Comparison of ENCODE assay signal across 8 mouse cellular contexts in the genomic region with DNA sequence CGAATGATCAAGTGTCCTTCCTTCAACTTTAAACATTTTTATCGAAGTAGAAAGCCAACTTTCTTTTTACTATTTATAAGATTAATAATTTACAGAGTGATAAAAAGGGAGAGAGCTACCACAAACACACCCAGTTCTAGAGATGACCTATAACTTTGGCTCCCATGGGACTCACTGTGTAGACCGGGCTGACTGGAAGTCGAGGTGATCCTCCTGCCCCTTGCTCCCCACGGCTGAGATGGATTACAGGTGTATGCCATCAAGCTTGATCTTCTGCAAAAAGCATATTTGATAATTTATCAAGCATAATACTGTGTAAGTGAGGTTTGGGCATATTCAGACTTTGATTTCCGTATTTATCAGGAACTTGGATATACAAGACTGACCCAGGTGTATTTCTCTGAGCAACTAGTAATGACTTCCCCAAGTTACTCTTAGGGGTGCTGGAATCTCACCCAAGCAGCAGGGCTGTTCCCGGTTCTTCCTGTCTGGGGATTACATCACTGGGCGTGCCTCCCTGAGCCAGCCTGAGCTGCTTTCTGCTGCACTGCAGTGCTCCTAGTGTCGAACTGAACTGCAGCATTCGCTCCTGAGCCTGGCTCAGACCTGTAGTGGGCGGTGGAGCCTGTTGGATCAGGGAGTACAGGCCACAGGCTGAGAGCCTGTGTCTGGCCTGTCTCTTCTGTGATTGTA. TPM values are rescaled to one million over a fixed set of nuclear protein-coding genes. Genes with fewer than 3 reads are reported as not detected.
DNase-seq lines count a peak whose midpoint lies in the region; ATAC-seq and TF ChIP-seq lines count a peak whose summit lies in the region.

No protein-coding gene starts in this region.

- H3K36me3 ChIP-seq in hindbrain, postnatal 0 days (ENCODE audit: insufficient read depth, low read length) = peaks cover 14% of the 10 kb centered on the region; the same call in 1 of the 2 replicates
- H3K36me3 ChIP-seq in hindbrain, embryonic 10.5 days = peaks cover 63% of the 10 kb centered on the region
- H3K36me3 ChIP-seq in kidney, adult 2 months (ENCODE audit: control insufficient read depth, insufficient read depth, low read length) = no peaks in the 10 kb centered on the region; the same call in 1 of the 2 replicates
- H3K36me3 ChIP-seq in stomach, postnatal 0 days (ENCODE audit: control insufficient read depth, insufficient read depth, low read length) = 0 out of 2 replicates have a peak, but pooled peaks cover 3% of the 10 kb centered on the region
- peaks cover 31% of the 10 kb centered on the region for H3K36me3 ChIP-seq in forebrain, embryonic 14.5 days (ENCODE audit: control insufficient read depth, insufficient read depth, low read length)

- 70% methylated on average over 11 of the region's 11 CpGs for WGBS in hindbrain, postnatal 0 days
- 82% methylated on average over 11 of the region's 11 CpGs for WGBS in hindbrain, embryonic 10.5 days
- 17% methylated on average over 11 of the region's 11 CpGs for WGBS in kidney, adult 2 months
- 31% methylated on average over 11 of the region's 11 CpGs for whole genome bisulfite sequencing in stomach, postnatal 0 days
- 72% methylated on average over 11 of the region's 11 CpGs for WGBS in forebrain, embryonic 14.5 days

- TF ChIP-seq POLR2A in kidney, adult 2 months (IDR thresholded peaks at IDR 0.05; ENCODE audit: low read depth, low read length) = no peak

- no peak overlapping the region for H3K4me3 ChIP-seq in hindbrain, postnatal 0 days (ENCODE audit: low read length)
- no peak overlapping the region for H3K4me3 ChIP-seq in hindbrain, embryonic 10.5 days
- H3K4me3 ChIP-seq in kidney, adult 2 months (ENCODE audit: insufficient read depth, low read depth, low read length) = no peak overlapping the region; the same call in 1 of the 2 replicates
- H3K4me3 ChIP-seq in stomach, postnatal 0 days (ENCODE audit: low read depth, low read length) = no peak overlapping the region
- H3K4me3 ChIP-seq in forebrain, embryonic 14.5 days (ENCODE audit: low read depth, low read length) = no peak overlapping the region

- DNase-seq in hindbrain, postnatal 0 days (ENCODE audit: low spot score) = peak; percentile 27
- no peak for DNase-seq in hindbrain, embryonic 10.5 days (ENCODE audit: low spot score)
- DNase-seq in brain, adult 2 months (ENCODE audit: low read depth, low spot score) = peak; percentile 90
- peak; percentile 46 to 66 for DNase-seq in gastrocnemius, postnatal 36 days
- peak; percentile 79 for DNase-seq in kidney, adult 2 months
- peak; percentile 74 to 85 for DNase-seq in lung, adult 18-20 months
- DNase-seq in stomach, postnatal 0 days (ENCODE audit: low spot score) = peak; percentile 89
- no peak for DNase-seq in forebrain, embryonic 14.5 days (ENCODE audit: low spot score)

- TF ChIP-seq EP300 in stomach, postnatal 0 days (optimal IDR thresholded peaks at IDR 0.05) = no peak

- peak; percentile 80; the same call in 1 of the 2 replicates for ATAC-seq in hindbrain, postnatal 0 days
- peak; percentile 97 for ATAC-seq in stomach, postnatal 0 days (ENCODE audit: low FRiP score, low TSS enrichment)
- ATAC-seq in forebrain, embryonic 14.5 days = no peak

- intact Hi-C loops in gastrocnemius, postnatal 36 days (cut with DNase I) = no loop called here

- no peaks in the 10 kb centered on the region for H3K9me3 ChIP-seq in hindbrain, postnatal 0 days (ENCODE audit: low read length)
- H3K9me3 ChIP-seq in hindbrain, embryonic 10.5 days = no peaks in the 10 kb centered on the region
- H3K9me3 ChIP-seq in stomach, postnatal 0 days (ENCODE audit: control insufficient read depth, low read length) = no peaks in the 10 kb centered on the region
- no peaks in the 10 kb centered on the region for H3K9me3 ChIP-seq in forebrain, embryonic 14.5 days (replicated peaks; ENCODE audit: control insufficient read depth, low read length)

- TF ChIP-seq CTCF in hindbrain, postnatal 0 days (IDR thresholded peaks at IDR 0.05; ENCODE audit: low read depth) = peak; percentile 23; the same call in 1 of the 2 replicates
- peak; percentile 51; the same call in 1 of the 2 replicates for TF ChIP-seq CTCF in kidney, adult 2 months (conservative IDR thresholded peaks at IDR 0.05; ENCODE audit: insufficient read depth, insufficient read length, low read depth, low read length)
- peak; percentile 72 for TF ChIP-seq CTCF in stomach, postnatal 0 days (IDR thresholded peaks at IDR 0.05; ENCODE audit: low read depth)

- no peaks in the 10 kb centered on the region for H3K4me1 ChIP-seq in hindbrain, postnatal 0 days (ENCODE audit: insufficient read depth, low read length)
- H3K4me1 ChIP-seq in hindbrain, embryonic 10.5 days (replicated peaks) = peaks cover 5% of the 10 kb centered on the region
- peaks cover 9% of the 10 kb centered on the region for H3K4me1 ChIP-seq in kidney, adult 2 months (ENCODE audit: control insufficient read depth, insufficient read depth, low read length)
- no peaks in the 10 kb centered on the region; the same call in 1 of the 2 replicates for H3K4me1 ChIP-seq in stomach, postnatal 0 days (replicated peaks; ENCODE audit: control insufficient read depth, insufficient read depth)
- H3K4me1 ChIP-seq in forebrain, embryonic 14.5 days (ENCODE audit: control insufficient read depth, insufficient read depth, low read length) = peaks cover 2% of the 10 kb centered on the region

- H3K9ac ChIP-seq in hindbrain, postnatal 0 days (replicated peaks; ENCODE audit: low read length) = no peak overlapping the region
- 0 out of 2 replicates have a peak overlapping the region, but pooled peaks have one; percentile 18 for H3K9ac ChIP-seq in stomach, postnatal 0 days (ENCODE audit: low read length)
- no peak overlapping the region for H3K9ac ChIP-seq in forebrain, embryonic 14.5 days (ENCODE audit: low read length)

- H3K27ac ChIP-seq in hindbrain, postnatal 0 days = peak overlapping the region; percentile 8; the same call in 1 of the 2 replicates
- H3K27ac ChIP-seq in hindbrain, embryonic 10.5 days = no peak overlapping the region
- peak overlapping the region; percentile 51; the same call in 1 of the 2 replicates for H3K27ac ChIP-seq in kidney, adult 2 months (ENCODE audit: insufficient read depth, low read depth, low read length)
- peak overlapping the region; percentile 81 for H3K27ac ChIP-seq in stomach, postnatal 0 days (replicated peaks)
- no peak overlapping the region for H3K27ac ChIP-seq in forebrain, embryonic 14.5 days (ENCODE audit: low read depth, low read length)

- no peak overlapping the region for H3K4me2 ChIP-seq in hindbrain, postnatal 0 days (ENCODE audit: low read depth, low read length)
- peak overlapping the region; percentile 29; the same call in 1 of the 2 replicates for H3K4me2 ChIP-seq in stomach, postnatal 0 days (replicated peaks; ENCODE audit: low read depth)
- H3K4me2 ChIP-seq in forebrain, embryonic 14.5 days (ENCODE audit: low read length) = no peak overlapping the region

- H3K27me3 ChIP-seq in hindbrain, postnatal 0 days (ENCODE audit: insufficient read depth, low read length) = no peaks in the 10 kb centered on the region
- H3K27me3 ChIP-seq in hindbrain, embryonic 10.5 days (ENCODE audit: insufficient read depth, poor library complexity, severe bottlenecking) = no peaks in the 10 kb centered on the region
- H3K27me3 ChIP-seq in kidney, adult 2 months (replicated peaks; ENCODE audit: control insufficient read depth, insufficient read depth, low read length) = no peaks in the 10 kb centered on the region
- no peaks in the 10 kb centered on the region for H3K27me3 ChIP-seq in stomach, postnatal 0 days (ENCODE audit: control insufficient read depth, insufficient read depth, low read length)
- no peaks in the 10 kb centered on the region for H3K27me3 ChIP-seq in forebrain, embryonic 14.5 days (replicated peaks; ENCODE audit: control insufficient read depth, insufficient read depth, low read length)

RNA-seq across cellular contexts. Expression of a gene that starts 7.4 kb away (rescaled TPM):
- 258 and 262 TPM in 2 replicates for total RNA-seq in hindbrain, postnatal 0 days (2014; rRNA removed)
- 50.6 and 57.6 TPM in 2 replicates for polyA plus RNA-seq in hindbrain, postnatal 0 days (2015; fragmentation: Nextera tagmentation; extraction: Ambion mirVana)
- polyA plus RNA-seq in hindbrain, embryonic 10.5 days (2016; fragmentation: Nextera tagmentation; extraction: Ambion mirVana) = 70.8 and 74.2 TPM in 2 replicates
- 10 to 100 TPM; 60.4 to 63.9 TPM for total RNA-seq in gastrocnemius, postnatal 36 days (2021)
- polyA plus RNA-seq in kidney, adult 2 months (2012; rRNA removed) = 186 and 236 TPM in 2 replicates
- polyA plus RNA-seq in stomach, postnatal 0 days (2015; fragmentation: Nextera tagmentation; extraction: Ambion mirVana) = 21.0 and 22.3 TPM in 2 replicates
- polyA plus RNA-seq in forebrain, embryonic 14.5 days (2014; fragmentation: Nextera tagmentation; extraction: Ambion mirVana) = 89.0 and 94.3 TPM in 2 replicates

Comparison
In these comparisons a context has a peak if more than half of its experiments do, and no peak if none do; other contexts are left out.
1. DNase-seq: peak in hindbrain, postnatal 0 days (single experiment), brain, adult 2 months (single experiment), gastrocnemius, postnatal 36 days (2 of 2), kidney, adult 2 months (single experiment), lung, adult 18-20 months (2 of 2) and stomach, postnatal 0 days (single experiment); none in hindbrain, embryonic 10.5 days (single experiment) and forebrain, embryonic 14.5 days (single experiment).
2. H3K27ac ChIP-seq: peak in hindbrain, postnatal 0 days (single experiment), kidney, adult 2 months (single experiment) and stomach, postnatal 0 days (single experiment); none in hindbrain, embryonic 10.5 days (single experiment) and forebrain, embryonic 14.5 days (single experiment).
3. Peak in every context shown above with its lines, with median percentiles within 50 percentile points of each other: CTCF ChIP-seq.